Mouse (Mus musculus) urinary bladder, postnatal 14 days (tissue): ENCODE measurements around the gene Eps8l2.

ENCODE experiments used
- DNase-seq: peaks from one replicate; pipeline ENCODE4 v3.0.0; 2021; ENCODE audit warnings: low spot score

The Eps8l2 gene

DNA sequence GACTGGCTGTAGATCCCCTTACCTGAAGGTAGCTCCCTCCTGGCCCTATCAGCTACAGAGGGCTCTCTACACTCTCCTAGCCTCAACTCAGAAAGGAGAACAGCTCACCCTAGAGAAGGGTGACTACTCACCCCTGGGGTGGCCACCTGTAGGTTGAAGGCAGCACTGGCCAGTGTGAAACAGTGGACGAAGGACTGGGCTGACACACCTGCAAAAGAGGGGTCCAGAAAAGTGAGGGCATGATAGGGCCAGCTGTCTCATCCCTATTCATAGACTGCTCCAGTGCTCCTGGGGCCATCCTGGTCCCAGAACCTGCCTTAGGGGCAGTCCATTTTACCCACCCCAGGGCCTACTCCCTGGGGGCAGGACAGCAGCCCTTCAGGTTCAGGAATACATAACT is 73.0 kb downstream of the Eps8l2 start:
- no peak for DNase-seq
